Mouse (Mus musculus) stomach, embryonic 15.5 days (tissue): ENCODE measurements around the gene Sde2. TPM values are rescaled to one million over a fixed set of nuclear protein-coding genes. Genes with fewer than 3 reads are reported as not detected.

Experiments
- ATAC-seq: fragments of 200-750 bp; cut with Nextera tagmentation; 2 replicates; pipeline ENCODE4 v1.8.0; 2017; ENCODE audit warnings: low read depth, moderate number of reproducible peaks, moderate TSS enrichment; ENCODE audit not compliant: insufficient read depth, low FRiP score
- H3K27ac ChIP-seq: fragments of 300-500 bp; sonication (generic); 2 replicates; pipeline ENCODE4 v1.5.1; 2015; ENCODE audit warnings: mild to moderate bottlenecking, inconsistent platforms
- H3K27me3 ChIP-seq: fragments of 300-500 bp; sonication (generic); replicated peaks from 2 replicates; pipeline ENCODE4 v1.6.1; 2015; ENCODE audit warnings: inconsistent platforms
- H3K36me3 ChIP-seq: fragments of 300-500 bp; sonication (generic); 2 replicates; pipeline ENCODE4 v1.6.1; 2015; ENCODE audit warnings: inconsistent platforms
- H3K4me1 ChIP-seq: fragments of 300-500 bp; sonication (generic); 2 replicates; pipeline ENCODE4 v1.6.1; 2015; ENCODE audit warnings: inconsistent platforms
- H3K4me2 ChIP-seq: fragments of 300-500 bp; sonication (generic); 2 replicates; pipeline ENCODE4 v1.6.1; 2015; ENCODE audit warnings: mild to moderate bottlenecking, inconsistent platforms
- H3K4me3 ChIP-seq: fragments of 300-500 bp; sonication (generic); replicated peaks from 2 replicates; pipeline ENCODE4 v1.5.1; 2015; ENCODE audit warnings: inconsistent platforms
- H3K9ac ChIP-seq: fragments of 300-500 bp; sonication (generic); 2 replicates; pipeline ENCODE4 v1.6.1; 2015; ENCODE audit warnings: inconsistent platforms
- H3K9me3 ChIP-seq: fragments of 300-500 bp; sonication (generic); 2 replicates; pipeline ENCODE4 v1.6.1; 2016; ENCODE audit warnings: inconsistent platforms
- WGBS: fragments of 180-500 bp; shearing (Covaris S2); methylation state at CpG from one replicate; pipeline ENCODE4 v1.1.7; 2015; 5-methylcytosine and 5-hydroxymethylcytosine counted together
- polyA plus RNA-seq: library from polyadenylated mRNA; unstranded; fragments of >200 nt; fragmentation: Nextera tagmentation; extraction: Ambion mirVana; gene quantifications from 2 replicates; pipeline ENCODE4 v1.2.1, GENCODE M21; 2015

Gene Sde2
- polyA plus RNA-seq, 1 experiment from 2014 or later = 34.4 TPM

- WGBS = 73% methylated on average over 12 of the region's 12 CpGs
- Histone ChIP-seq H3K27me3 (no peaks in the 10 kb centered on the region), H3K4me3 (no peak overlapping the region), H3K9ac (no peak overlapping the region), H3K4me2 (no peak overlapping the region), H3K9me3 (no peaks in the 10 kb centered on the region), H3K4me1 (peaks cover 13% of the 10 kb centered on the region), H3K27ac (no peak overlapping the region), H3K36me3 (0 out of 2 replicates have a peak, but pooled peaks cover 2% of the 10 kb centered on the region)
- no peak for ATAC-seq
Observed at GRCm38 (mm10) chr1:180815371-180816024, 35.4 kb upstream of the Sde2 start.

DNA sequence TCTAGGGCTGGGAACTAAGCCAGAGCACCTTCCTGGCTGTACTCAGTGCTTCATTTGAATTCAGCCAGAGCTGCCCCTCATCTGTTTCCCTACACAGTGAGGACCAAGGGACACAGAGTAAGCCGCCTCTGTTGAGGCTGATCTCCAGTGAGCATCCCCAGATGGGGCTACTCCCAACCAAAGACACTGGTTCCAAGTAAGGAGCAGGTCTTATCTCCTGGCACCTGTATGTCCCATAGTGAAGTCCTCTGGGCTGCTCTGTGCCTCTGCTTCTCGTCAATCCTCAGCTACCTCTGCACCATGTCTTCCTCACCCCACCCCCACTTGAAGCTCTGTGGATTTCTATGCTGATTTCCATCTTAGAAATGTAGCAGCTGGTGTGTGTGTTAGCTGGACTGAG lies 32.9 kb upstream of the Sde2 start:
- Histone ChIP-seq H3K4me3 (no peak overlapping the region), H3K4me2 (no peak overlapping the region), H3K9me3 (no peaks in the 10 kb centered on the region), H3K4me1 (peaks cover 6% of the 10 kb centered on the region; the same call in 1 of the 2 replicates), H3K27me3 (no peaks in the 10 kb centered on the region), H3K36me3 (no peaks in the 10 kb centered on the region), H3K9ac (no peak overlapping the region), H3K27ac (no peak overlapping the region)
- WGBS = 66% methylated on average over 2 of the region's 2 CpGs
- peak; percentile 62; the same call in 1 of the 2 replicates for ATAC-seq

- peak; percentile 75; the same call in 1 of the 2 replicates for ATAC-seq
- H3K4me1 ChIP-seq = no peaks in the 10 kb centered on the region
- H3K27me3 ChIP-seq = no peaks in the 10 kb centered on the region
- 82% methylated on average over 6 of the region's 6 CpGs for WGBS
- H3K4me3 ChIP-seq = no peak overlapping the region
- H3K27ac ChIP-seq = no peak overlapping the region
- H3K36me3 ChIP-seq = no peaks in the 10 kb centered on the region
- H3K9me3 ChIP-seq = no peaks in the 10 kb centered on the region
- H3K4me2 ChIP-seq = no peak overlapping the region
- no peak overlapping the region for H3K9ac ChIP-seq
Observed at GRCm38 (mm10) chr1:180821101-180821500, 29.8 kb upstream of the Sde2 start.

DNA sequence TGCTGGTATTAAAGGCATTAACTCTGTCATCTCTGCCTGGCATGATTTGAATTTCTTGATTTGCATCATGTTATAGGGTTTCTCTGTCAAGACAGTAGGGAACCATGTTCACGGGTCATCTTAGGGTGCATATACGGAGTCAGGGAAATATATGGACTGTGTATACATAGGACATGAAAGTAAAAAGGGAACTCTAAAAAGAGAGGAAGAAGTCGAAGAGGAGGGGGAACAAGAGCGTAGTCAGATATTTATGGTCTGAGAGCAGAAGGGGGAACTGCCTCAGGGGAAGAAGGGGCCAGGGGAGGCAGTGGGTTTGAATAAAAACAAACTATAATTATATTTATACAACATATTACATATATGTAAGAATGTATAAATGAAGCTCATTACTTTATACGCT lies 28.7 kb upstream of the Sde2 start:
- ATAC-seq = no peak
- Histone ChIP-seq H3K36me3 (no peaks in the 10 kb centered on the region), H3K27me3 (no peaks in the 10 kb centered on the region), H3K4me2 (no peak overlapping the region), H3K4me1 (no peaks in the 10 kb centered on the region), H3K9ac (no peak overlapping the region), H3K27ac (no peak overlapping the region), H3K4me3 (no peak overlapping the region), H3K9me3 (no peaks in the 10 kb centered on the region)
- 83% methylated on average over 5 of the region's 5 CpGs for WGBS

- Histone ChIP-seq H3K36me3 (no peaks in the 10 kb centered on the region), H3K27me3 (no peaks in the 10 kb centered on the region), H3K27ac (no peak overlapping the region), H3K9me3 (no peaks in the 10 kb centered on the region), H3K9ac (no peak overlapping the region), H3K4me1 (no peaks in the 10 kb centered on the region), H3K4me2 (no peak overlapping the region), H3K4me3 (no peak overlapping the region)
- no peak for ATAC-seq
- WGBS = 79% methylated on average over 3 of the region's 3 CpGs
Observed at GRCm38 (mm10) chr1:180823716-180824115, 27.2 kb upstream of the Sde2 start.

GRCm38 (mm10) chr1:180824721-180825120 lies 26.2 kb upstream of the Sde2 start:
- no peaks in the 10 kb centered on the region for H3K4me1 ChIP-seq
- no peaks in the 10 kb centered on the region for H3K36me3 ChIP-seq
- no peak overlapping the region for H3K4me3 ChIP-seq
- H3K27me3 ChIP-seq = no peaks in the 10 kb centered on the region
- H3K9ac ChIP-seq = no peak overlapping the region
- H3K4me2 ChIP-seq = no peak overlapping the region
- 75% methylated on average over 3 of the region's 3 CpGs for WGBS
- ATAC-seq = no peak
- no peaks in the 10 kb centered on the region for H3K9me3 ChIP-seq
- no peak overlapping the region for H3K27ac ChIP-seq

DNA sequence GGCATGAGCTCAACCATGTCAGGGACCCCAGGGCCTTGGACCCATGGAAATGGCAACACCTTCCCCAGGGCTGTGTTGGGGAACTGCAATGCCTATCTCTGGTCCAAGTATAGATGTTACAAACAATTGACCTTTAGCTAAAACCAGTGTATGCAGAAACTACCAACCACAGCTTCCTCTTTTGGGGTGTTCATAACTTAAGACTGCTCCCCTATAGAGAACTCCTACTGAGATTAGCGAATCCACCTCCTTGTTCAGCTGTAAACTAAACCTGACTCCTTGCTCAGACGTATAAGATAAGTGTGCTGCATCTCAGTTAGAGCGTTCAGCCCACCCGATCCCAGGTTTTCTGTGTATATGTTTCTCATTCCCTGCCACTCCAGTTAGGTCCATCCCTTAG lies 24.3 kb upstream of the Sde2 start:
- no peak overlapping the region for H3K4me3 ChIP-seq
- 79% methylated on average over 4 of the region's 4 CpGs for WGBS
- no peaks in the 10 kb centered on the region for H3K36me3 ChIP-seq
- H3K4me2 ChIP-seq = no peak overlapping the region
- H3K27ac ChIP-seq = no peak overlapping the region
- peaks cover 7% of the 10 kb centered on the region; the same call in 1 of the 2 replicates for H3K4me1 ChIP-seq
- no peaks in the 10 kb centered on the region for H3K27me3 ChIP-seq
- no peak overlapping the region for H3K9ac ChIP-seq
- H3K9me3 ChIP-seq = no peaks in the 10 kb centered on the region
- no peak for ATAC-seq

- Histone ChIP-seq H3K4me3 (no peak overlapping the region), H3K27me3 (no peaks in the 10 kb centered on the region), H3K4me1 (peaks cover 7% of the 10 kb centered on the region; the same call in 1 of the 2 replicates), H3K4me2 (peak overlapping the region; percentile 33), H3K36me3 (no peaks in the 10 kb centered on the region), H3K9ac (no peak overlapping the region), H3K27ac (peak overlapping the region; percentile 26; the same call in 1 of the 2 replicates), H3K9me3 (no peaks in the 10 kb centered on the region)
- WGBS = 69% methylated on average over 11 of the region's 11 CpGs
- 0 out of 2 replicates have a peak, but pooled peaks have one; percentile 42 for ATAC-seq
Observed at GRCm38 (mm10) chr1:180829775-180830174, 21.2 kb upstream of the Sde2 start.

DNA sequence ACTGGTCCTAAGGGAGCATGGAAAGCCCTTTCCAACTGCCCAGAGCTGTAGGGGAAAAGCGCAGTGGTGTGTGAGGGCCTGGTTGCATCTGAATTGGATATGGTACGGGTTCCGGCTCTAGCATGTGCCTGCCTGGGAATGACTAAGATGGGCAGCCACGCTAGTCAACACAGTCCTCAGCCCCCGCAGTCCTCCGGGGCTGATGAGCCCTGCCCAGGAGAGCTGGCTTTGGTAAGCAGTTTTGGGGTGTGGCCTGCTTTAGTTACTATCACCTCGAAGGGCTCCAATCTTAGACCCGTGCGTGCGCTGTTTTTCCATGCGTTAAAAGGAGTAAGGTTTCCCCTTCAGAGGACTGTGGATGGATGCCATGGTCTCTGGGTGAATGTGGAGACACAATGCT lies 20.8 kb upstream of the Sde2 start:
- Histone ChIP-seq H3K27me3 (no peaks in the 10 kb centered on the region), H3K9ac (peak overlapping the region; percentile 9; the same call in 1 of the 2 replicates), H3K4me1 (peaks cover 7% of the 10 kb centered on the region; the same call in 1 of the 2 replicates), H3K4me3 (no peak overlapping the region), H3K27ac (peak overlapping the region; percentile 26; the same call in 1 of the 2 replicates), H3K4me2 (peak overlapping the region; percentile 33), H3K36me3 (no peaks in the 10 kb centered on the region), H3K9me3 (no peaks in the 10 kb centered on the region)
- peak; percentile 82 for ATAC-seq
- WGBS = 73% methylated on average over 11 of the region's 11 CpGs

GRCm38 (mm10) chr1:180830588-180831346 lies 20.2 kb upstream of the Sde2 start:
- H3K4me3 ChIP-seq = no peak overlapping the region
- 26% methylated on average over 14 of the region's 14 CpGs for WGBS
- peak; percentile 25; the same call in 1 of the 2 replicates for ATAC-seq
- peak overlapping the region; percentile 9; the same call in 1 of the 2 replicates for H3K9ac ChIP-seq
- no peaks in the 10 kb centered on the region for H3K27me3 ChIP-seq
- no peaks in the 10 kb centered on the region for H3K36me3 ChIP-seq
- peaks cover 7% of the 10 kb centered on the region; the same call in 1 of the 2 replicates for H3K4me1 ChIP-seq
- H3K9me3 ChIP-seq = no peaks in the 10 kb centered on the region
- peak overlapping the region; percentile 33 for H3K4me2 ChIP-seq
- H3K27ac ChIP-seq = peak overlapping the region; percentile 26; the same call in 1 of the 2 replicates

GRCm38 (mm10) chr1:180835273-180836015 lies 15.5 kb upstream of the Sde2 start:
- H3K9ac ChIP-seq = no peak overlapping the region
- peaks cover 1% of the 10 kb centered on the region; the same call in 1 of the 2 replicates for H3K4me1 ChIP-seq
- no peaks in the 10 kb centered on the region for H3K27me3 ChIP-seq
- H3K4me3 ChIP-seq = no peak overlapping the region
- 80% methylated on average over 10 of the region's 10 CpGs for WGBS
- H3K27ac ChIP-seq = no peak overlapping the region
- H3K4me2 ChIP-seq = no peak overlapping the region
- no peaks in the 10 kb centered on the region for H3K9me3 ChIP-seq
- no peaks in the 10 kb centered on the region for H3K36me3 ChIP-seq
- no peak for ATAC-seq
